Mouse (Mus musculus) megakaryocyte, embryonic 14.5 days (primary cell): Measurements from ENCODE around the gene Nemf. TPM values are rescaled to one million over a fixed set of nuclear protein-coding genes. Genes with fewer than 3 reads are reported as not detected.

ENCODE experiments used
- H3K27me3 ChIP-seq: replicated peaks from 2 replicates; pipeline ENCODE3; 2012; ENCODE audit warnings: inconsistent platforms
- H3K36me3 ChIP-seq: replicated peaks from 2 replicates; pipeline ENCODE3; 2012; ENCODE audit warnings: low read length, inconsistent platforms, mixed read lengths
- H3K4me1 ChIP-seq: 2 replicates; pipeline ENCODE4 v1.6.1; 2012; ENCODE audit warnings: inconsistent platforms
- H3K4me3 ChIP-seq: replicated peaks from 2 replicates; pipeline ENCODE3; 2012; ENCODE audit warnings: moderate library complexity, mild to moderate bottlenecking, inconsistent platforms
- H3K9me3 ChIP-seq: 2 replicates; pipeline ENCODE4 v1.6.1; 2012; ENCODE audit warnings: inconsistent platforms
- FLI1 ChIP-seq: IDR thresholded peaks from 2 replicates; pipeline ENCODE4 v1.6.1; 2012; ENCODE audit warnings: low read length, inconsistent platforms, mixed read lengths
- GATA1 ChIP-seq: IDR thresholded peaks from 3 replicates; pipeline ENCODE4 v1.6.1; 2012; ENCODE audit warnings: mixed read lengths, low read length, inconsistent platforms, borderline replicate concordance
- polyA plus RNA-seq: library from polyadenylated mRNA; stranded (reverse); fragments of >175 nt; gene quantifications from 2 replicates; pipeline ENCODE4 v1.2.3, GENCODE M21; 2012; ENCODE audit warnings: low replicate concordance; ENCODE audit not compliant: insufficient read depth

Nemf gene
- polyA plus RNA-seq, result 1.4 and 3.2 TPM in 2 replicates

DNA sequence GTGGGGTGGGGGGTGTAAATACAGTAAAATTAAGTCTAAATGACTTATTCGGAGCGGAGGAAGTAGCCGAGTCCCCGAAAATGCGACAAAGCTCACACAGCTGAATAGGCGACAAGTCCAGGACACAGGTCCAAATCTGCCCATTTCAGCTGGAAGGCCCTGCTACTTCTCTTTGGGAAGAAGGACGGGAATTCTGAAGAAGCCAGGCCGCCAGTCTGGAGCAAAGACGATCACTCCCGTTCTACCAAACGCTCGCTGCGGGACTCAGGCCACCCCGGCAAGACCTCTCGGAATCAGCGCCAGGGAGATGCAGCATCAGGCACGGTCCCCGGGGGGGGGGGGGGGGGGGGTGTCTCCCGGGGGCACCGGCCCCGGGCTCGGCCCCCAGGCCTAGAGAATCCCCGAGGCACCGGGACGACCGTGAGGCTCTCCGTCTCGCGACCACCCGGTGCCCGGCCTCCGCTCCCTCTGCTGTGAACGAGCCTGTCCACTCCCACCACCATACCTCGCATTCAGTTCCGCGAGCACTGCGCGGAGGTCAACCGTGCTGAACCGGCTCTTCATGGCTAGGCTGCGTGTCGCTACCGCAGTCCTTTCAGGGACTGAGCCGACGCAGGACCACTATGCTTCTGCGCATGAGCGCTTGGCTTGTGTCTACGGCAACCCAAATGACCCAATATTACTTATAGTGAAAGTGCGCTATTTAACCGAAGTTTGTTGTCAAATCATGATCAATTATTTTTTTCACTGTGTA lies at the start of gene Nemf:
TSS of gene Nemf (minus strand) at position 620 of the 754 bp plus-strand sequence.
- Histone ChIP-seq H3K36me3 (peaks cover 34% of the 10 kb centered on the region), H3K9me3 (no peaks in the 10 kb centered on the region), H3K4me3 (peak within 1 kb of the TSS; percentile 100), H3K4me1 (peaks cover 5% of the 10 kb centered on the region; the same call in 1 of the 2 replicates), H3K27me3 (no peaks in the 10 kb centered on the region)
- TF ChIP-seq FLI1, result no peak
- no peak for TF ChIP-seq GATA1

DNA sequence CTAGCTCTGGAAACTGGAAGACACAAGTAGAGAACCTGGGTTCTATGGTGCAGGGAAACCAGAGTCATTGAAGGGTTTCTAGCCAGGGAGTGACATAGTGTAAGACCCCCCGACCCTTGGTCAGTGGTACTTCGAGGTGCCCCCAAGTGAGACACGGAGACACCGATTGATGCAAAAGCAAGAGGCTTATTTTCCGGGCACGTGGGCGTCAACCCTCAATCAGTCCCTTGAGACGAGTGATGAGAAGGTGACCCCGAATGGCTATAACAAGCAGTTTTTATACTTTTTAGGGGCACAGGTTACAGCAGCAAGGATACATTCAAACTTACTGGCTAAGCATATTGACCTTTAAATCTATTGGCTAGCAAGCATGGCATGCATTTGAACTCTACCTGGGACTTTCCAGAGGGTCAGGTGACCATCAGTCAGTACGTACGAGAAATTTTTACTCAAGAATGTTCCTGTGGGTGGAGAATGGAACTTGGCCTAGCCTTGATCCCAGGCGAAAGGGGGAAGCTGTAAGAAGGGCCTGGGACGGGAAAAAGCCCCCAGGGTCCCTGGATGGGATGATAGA lies 45.7 kb upstream of the Nemf start:
- peaks cover 13% of the 10 kb centered on the region; the same call in 1 of the 2 replicates for H3K4me1 ChIP-seq
- no peaks in the 10 kb centered on the region for H3K36me3 ChIP-seq
- TF ChIP-seq GATA1 (no peak), FLI1 (no peak)
- H3K9me3 ChIP-seq, result no peaks in the 10 kb centered on the region
- no peak overlapping the region for H3K4me3 ChIP-seq
- peaks cover 10% of the 10 kb centered on the region for H3K27me3 ChIP-seq

DNA sequence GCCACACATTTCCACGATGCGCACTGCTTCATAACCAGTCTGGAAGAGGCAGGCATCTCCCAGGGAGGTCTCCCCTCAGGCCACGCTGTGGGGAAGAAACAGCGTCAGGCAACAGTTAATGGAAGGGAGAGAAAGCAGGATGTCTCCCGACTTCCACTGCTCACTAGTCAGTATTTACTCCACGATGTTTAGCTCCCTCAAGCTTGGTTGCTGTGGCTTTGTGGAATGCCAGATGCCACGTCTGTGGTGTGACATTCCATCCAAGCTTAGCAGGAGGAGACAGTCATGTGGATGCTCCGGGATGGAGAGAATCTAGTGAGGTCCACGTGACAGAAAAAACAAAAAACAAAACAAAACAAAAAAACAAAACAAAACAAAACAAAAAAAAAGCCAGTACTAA lies 45.1 kb upstream of the Nemf start:
- peaks cover 13% of the 10 kb centered on the region; the same call in 1 of the 2 replicates for H3K4me1 ChIP-seq
- H3K9me3 ChIP-seq, result no peaks in the 10 kb centered on the region
- no peaks in the 10 kb centered on the region for H3K36me3 ChIP-seq
- TF ChIP-seq GATA1 (no peak), FLI1 (no peak)
- H3K4me3 ChIP-seq, result no peak overlapping the region
- H3K27me3 ChIP-seq, result peaks cover 10% of the 10 kb centered on the region

DNA sequence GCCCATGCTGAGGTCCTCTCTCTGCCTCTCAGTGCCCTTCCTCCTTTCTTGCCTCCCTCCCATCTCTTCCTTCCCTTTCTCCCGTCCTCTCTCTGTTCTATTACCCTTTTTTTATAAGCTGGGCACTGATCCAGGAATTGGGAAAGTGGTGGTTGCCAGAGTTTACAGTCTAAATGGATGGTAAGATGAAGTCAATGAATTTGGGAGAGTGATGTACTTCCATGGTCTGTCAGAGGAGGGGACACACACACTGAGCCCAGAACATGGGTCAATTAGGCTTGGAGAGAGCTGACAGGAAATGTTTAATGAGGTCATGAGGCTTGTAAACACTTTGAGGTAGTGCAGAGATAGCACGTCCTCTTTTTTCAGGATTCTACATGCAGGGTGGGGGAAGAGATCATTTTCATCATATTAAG lies 43.9 kb upstream of the Nemf start:
- Histone ChIP-seq H3K4me3 (no peak overlapping the region), H3K4me1 (peaks cover 13% of the 10 kb centered on the region; the same call in 1 of the 2 replicates), H3K36me3 (no peaks in the 10 kb centered on the region), H3K9me3 (0 out of 2 replicates have a peak, but pooled peaks cover 2% of the 10 kb centered on the region), H3K27me3 (peaks cover 10% of the 10 kb centered on the region)
- TF ChIP-seq GATA1 (no peak), FLI1 (no peak)

DNA sequence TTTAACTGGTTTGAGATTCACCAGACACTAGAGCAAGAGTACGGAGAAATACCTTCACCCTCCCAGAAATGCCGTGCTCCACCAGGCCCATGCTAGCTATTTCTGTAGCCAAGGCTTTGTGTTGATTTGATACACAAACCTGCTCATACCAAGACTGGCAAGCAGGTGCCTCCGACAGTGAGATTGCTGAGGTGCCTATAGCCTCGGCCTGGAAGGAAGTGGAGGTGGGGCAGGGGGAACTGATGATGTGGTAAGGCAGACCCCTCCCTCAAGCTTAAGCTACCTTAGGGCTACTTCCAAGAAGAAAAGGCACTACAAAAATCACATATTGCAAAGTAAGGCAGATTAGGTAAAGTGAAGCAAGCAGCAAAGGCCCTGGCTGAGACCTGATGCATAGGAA lies 43.4 kb upstream of the Nemf start:
- Histone ChIP-seq H3K9me3 (peaks cover 5% of the 10 kb centered on the region), H3K27me3 (peaks cover 9% of the 10 kb centered on the region), H3K4me1 (peaks cover 13% of the 10 kb centered on the region; the same call in 1 of the 2 replicates), H3K4me3 (no peak overlapping the region), H3K36me3 (no peaks in the 10 kb centered on the region)
- TF ChIP-seq GATA1 (no peak), FLI1 (no peak)

- Histone ChIP-seq H3K27me3 (no peaks in the 10 kb centered on the region), H3K4me1 (no peaks in the 10 kb centered on the region), H3K4me3 (no peak overlapping the region), H3K36me3 (no peaks in the 10 kb centered on the region), H3K9me3 (peaks cover 14% of the 10 kb centered on the region)
- TF ChIP-seq GATA1 (no peak), FLI1 (no peak)
Measured at GRCm38 (mm10) chr12:69394456-69394855, 37.5 kb upstream of the Nemf start.

DNA sequence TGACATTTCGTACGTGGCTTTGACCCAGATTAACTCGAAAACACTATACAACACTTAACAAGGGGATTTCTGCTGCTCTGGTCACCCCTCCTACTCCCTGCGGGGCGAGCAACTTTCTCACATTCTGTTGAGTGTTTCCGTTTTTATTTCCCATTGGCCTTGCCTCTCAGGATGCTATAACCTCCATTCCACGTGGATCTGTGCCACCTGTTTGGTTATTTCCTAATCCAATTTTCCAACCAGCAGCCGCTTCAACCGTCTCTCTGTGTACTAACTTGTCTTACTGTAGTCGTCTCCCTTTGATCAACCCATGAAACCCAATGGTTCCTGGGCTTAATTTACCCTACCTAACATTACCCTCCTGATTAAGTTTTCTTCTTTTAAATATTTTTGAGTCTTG lies 36.1 kb upstream of the Nemf start:
- H3K36me3 ChIP-seq, result no peaks in the 10 kb centered on the region
- no peaks in the 10 kb centered on the region for H3K27me3 ChIP-seq
- no peaks in the 10 kb centered on the region for H3K4me1 ChIP-seq
- peaks cover 14% of the 10 kb centered on the region for H3K9me3 ChIP-seq
- TF ChIP-seq FLI1, result no peak
- no peak for TF ChIP-seq GATA1
- no peak overlapping the region for H3K4me3 ChIP-seq

DNA sequence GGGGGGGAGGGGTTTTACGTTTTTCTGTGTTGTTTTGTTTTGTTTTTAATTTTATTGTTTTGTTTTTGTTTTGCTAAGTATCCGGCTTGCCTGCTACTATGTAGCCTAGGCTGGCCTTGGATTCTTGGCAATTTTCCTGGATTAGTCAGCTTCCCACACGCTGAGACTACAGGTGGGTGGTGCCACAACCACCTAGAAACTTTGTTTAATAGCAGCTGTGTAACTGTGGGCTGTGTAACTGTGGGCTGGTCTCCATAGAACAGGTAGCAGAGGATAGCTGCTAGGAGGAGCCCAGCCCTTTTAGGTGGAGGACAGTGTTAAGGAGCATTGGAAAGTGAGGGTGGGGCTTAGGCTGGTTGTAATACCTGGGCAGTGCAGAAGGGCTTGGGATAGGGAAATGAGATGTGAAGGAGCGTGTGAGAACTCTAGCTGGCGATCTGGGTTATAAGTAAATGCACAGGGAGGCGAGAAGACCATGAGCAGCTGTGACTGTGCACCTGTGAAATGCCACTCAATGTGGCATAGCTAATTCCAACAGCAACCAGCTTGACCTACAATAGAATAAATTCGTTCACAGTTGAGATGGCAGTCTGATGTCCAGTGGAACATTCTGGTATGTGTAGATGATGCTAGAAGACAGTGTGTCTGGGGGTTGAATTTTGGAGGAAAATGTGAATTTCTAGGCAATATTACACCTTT lies 33.2 kb upstream of the Nemf start:
- Histone ChIP-seq H3K4me3 (no peak overlapping the region), H3K36me3 (no peaks in the 10 kb centered on the region), H3K4me1 (peaks cover 8% of the 10 kb centered on the region; the same call in 1 of the 2 replicates), H3K27me3 (no peaks in the 10 kb centered on the region), H3K9me3 (peaks cover 7% of the 10 kb centered on the region)
- TF ChIP-seq GATA1 (no peak), FLI1 (no peak)

DNA sequence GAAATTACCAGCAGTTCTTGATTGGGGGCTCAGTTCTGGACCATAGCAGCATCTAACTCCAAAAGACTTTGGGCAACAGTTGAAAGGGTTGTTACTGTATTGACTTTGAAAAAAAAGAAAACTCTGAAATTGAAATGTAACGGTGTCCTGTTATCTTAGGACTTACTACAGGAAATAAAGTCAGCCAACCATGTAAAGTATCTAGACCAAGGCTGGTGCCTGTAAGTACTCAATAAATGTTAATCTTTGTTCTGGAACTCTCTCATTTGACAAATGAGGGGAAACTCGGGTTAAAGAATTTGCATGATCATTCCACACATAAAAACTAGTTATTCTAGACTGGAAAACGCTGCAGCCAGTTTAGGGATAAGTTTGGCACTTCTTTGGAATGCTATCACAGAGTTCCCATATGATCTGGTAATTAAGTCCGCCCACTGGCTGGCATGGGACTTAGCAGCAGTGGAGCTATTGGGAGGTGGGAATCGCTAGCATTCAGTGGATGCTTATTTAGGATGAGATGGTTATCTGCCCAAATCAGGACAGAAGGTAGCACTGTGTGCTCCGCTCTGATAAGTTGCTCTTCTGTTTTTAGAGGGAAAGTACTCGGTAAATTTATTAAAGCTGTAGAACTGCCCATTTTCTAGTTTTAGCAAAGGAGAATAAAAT lies 32.4 kb upstream of the Nemf start:
- H3K4me3 ChIP-seq, result no peak overlapping the region
- no peaks in the 10 kb centered on the region for H3K36me3 ChIP-seq
- H3K27me3 ChIP-seq, result no peaks in the 10 kb centered on the region
- TF ChIP-seq GATA1 (no peak), FLI1 (no peak)
- H3K9me3 ChIP-seq, result peaks cover under 1% of the 10 kb centered on the region; the same call in 1 of the 2 replicates
- peaks cover 12% of the 10 kb centered on the region; the same call in 1 of the 2 replicates for H3K4me1 ChIP-seq
